Mouse (Mus musculus) cortical plate, adult 2 months (tissue): ENCODE measurements at regions not wholly inside any gene's neighbourhood (a gene's known extent, or its start where the extent isn't known, plus 50 kb on each side); places are given as distances from the start of the nearest gene placed in this dataset.

Source experiments
- CTCF ChIP-seq: fragments of 200-500 bp; IDR thresholded peaks from 2 replicates; pipeline ENCODE4 v1.5.1; 2011; ENCODE audit warnings: mild to moderate bottlenecking, control low read depth, low read length; ENCODE audit not compliant: insufficient read depth; ENCODE audit errors: extremely low read depth
- POLR2A ChIP-seq: fragments of 200-500 bp; IDR thresholded peaks from 2 replicates; pipeline ENCODE4 v1.6.1; 2011; ENCODE audit warnings: mild to moderate bottlenecking, low read length, control low read depth; ENCODE audit not compliant: insufficient read depth; ENCODE audit errors: extremely low read depth

- no peak for TF ChIP-seq CTCF
- TF ChIP-seq POLR2A, result no peak
Observed at GRCm38 (mm10) chr16:95127616-95128015, 129.7 kb upstream of the Kcnj15 start.
